Mouse (Mus musculus) cerebellum, postnatal 36 days (tissue): ENCODE results near the gene B3gnt8.

Source experiments
- DNase-seq, 2 experiments: peaks; one replicate each; pipeline ENCODE4 v3.0.0; 2021 to 2022; ENCODE audit warnings: mixed read lengths in 2 of 2

B3gnt8 gene

DNA sequence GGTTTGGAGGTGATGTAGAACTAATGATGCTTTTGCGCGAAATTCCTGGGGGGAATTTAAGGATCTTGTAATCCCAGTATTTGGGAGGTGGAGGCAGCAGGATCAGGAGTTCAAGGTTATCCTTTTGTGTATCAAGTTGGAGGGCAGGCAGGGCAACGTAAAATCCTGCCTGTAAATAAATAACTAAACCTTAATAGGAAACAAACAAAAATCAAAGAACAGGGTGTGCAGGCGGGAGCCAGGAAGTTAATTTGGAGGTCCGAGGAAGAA is 6.8 kb upstream of the B3gnt8 start:
- DNase-seq: no peak

DNA sequence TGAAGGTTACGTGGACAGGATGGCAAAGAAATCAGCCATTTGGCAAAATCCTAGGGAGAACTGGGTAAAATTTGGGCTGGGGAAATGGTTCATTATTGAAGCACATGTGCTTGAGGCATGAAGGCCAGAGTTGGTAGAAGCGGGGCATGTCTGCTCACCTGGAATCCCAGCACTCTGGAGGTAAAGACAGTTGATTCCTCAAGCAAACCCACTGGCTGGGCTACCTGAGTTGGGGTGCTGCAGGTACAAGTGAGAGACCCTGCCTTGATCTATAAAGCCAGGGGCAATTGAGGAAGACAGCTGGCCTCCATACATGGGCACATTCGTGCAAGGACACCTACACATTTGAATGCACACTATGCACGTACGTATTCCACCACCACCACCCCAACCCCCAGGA is 6.4 kb upstream of the B3gnt8 start:
- DNase-seq: no peak

DNA sequence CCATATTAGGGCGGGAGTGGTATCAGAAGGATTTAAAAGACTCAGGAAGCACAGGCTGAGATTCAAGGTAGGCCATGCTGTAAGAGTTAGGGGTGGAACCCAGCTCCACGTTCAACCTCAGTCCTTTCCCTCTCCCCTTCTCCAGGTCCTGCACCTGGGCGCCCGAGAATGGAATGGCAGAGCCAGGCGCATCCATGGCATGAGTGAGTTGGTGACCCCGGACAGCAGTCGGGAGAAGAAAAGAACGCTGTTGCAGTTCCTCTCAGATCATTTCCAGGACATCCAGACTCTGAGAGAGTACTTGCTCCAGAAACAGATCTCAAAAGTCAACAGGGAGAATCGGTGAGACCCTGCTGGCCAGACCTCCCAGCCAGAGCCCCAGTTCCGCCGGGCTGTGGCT is 5.7 kb upstream of the B3gnt8 start:
- DNase-seq: no peak

DNA sequence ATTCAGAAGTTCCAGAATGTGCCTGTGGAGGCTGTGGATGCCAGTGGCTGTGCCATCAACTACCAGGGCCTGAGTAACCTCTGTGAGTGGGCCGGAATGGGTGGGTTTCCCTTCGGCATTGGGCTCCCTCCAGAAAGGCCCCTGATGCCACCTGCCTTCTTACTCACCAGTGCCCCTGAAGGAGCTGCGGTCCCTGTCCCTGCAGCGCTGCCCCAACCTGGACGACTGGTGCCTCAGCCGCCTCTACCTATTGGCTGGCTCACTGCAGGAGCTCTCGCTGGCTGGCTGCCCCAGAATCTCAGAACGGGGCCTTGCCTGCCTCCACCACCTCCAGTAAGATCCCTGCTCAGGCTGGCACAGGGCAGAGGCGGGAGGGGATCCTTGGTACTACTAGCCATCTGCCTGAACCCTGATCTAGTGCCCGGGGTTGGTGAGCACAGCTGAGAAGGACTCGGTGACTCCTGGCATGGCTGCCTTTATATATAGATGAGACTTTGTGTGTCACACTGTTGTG is 2.5 kb upstream of the B3gnt8 start:
- peak in 1 of 2 experiments; percentile 70 for DNase-seq

DNA sequence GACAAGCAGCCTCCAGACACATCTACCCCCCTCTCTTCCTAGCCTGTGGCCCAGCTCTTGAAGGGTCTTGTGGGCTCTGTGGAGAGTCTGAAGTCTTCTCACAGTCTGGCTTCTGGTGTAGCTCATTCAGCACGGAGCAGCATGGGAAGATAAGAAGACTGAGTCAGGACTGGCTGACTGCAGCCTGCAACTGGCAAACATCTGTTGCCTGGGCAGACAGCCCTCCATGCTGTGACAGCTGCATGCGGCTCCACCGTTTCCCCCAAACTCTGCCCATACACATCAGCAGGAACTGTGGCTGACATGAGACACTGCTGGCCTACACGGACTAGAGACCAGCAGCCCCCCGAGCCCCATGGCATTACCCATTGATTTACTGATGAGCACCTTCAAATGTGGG is 1.6 kb upstream of the B3gnt8 start:
- DNase-seq: no peak

GRCm38 (mm10) chr7:25625594-25626250 is 732 bp upstream of the B3gnt8 start:
- DNase-seq: peak; percentile 54 to 59

GRCm38 (mm10) chr7:25627431-25628322 is 1.2 kb downstream of the B3gnt8 start:
- DNase-seq: no peak

- no peak for DNase-seq
Observed at GRCm38 (mm10) chr7:25628323-25628620, 1.8 kb downstream of the B3gnt8 start.

GRCm38 (mm10) chr7:25632679-25633078 is 6.2 kb downstream of the B3gnt8 start:
- no peak for DNase-seq

GRCm38 (mm10) chr7:25636373-25636772 is 9.9 kb downstream of the B3gnt8 start:
- no peak for DNase-seq

DNA sequence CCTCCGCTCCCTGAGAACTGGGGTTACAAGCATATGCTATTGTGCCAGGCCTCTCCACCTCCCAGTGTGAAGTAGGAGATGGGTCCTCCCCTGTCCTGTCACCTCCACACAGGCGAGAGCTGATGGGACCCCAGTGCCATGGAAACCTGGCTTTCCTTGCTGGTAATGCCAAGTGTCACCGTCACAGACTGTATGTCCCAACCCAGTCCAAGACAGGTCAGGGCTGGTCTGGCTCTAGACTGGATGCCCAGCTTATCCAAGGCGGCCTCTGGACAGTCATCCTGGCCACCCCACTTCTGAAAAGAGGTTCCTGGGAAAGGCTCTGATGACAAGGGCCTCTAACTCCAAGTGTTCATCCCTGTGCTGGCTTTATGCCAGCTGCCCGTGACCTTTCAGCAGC is 10.6 kb downstream of the B3gnt8 start:
- DNase-seq: no peak

DNA sequence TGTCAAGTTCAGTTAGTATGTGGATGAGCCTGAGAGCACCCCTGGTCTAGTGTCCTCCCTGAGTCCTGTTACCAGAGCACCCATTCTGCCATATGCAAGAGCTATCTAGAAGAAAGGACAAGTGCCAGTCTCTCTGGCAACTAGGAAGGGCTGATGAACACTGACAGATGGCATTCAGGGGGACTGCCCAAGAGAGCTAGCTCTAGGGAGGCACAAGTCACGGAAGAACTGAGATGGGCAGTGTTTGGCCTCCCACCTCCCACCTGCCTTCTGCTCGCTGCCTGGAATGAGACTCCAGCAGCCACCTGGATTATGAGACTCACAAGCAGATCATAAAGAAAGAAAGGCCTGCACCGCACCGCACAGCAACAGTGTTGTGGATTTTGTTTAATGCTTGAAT is 13.3 kb downstream of the B3gnt8 start:
- DNase-seq: peak; percentile 62 to 66

DNA sequence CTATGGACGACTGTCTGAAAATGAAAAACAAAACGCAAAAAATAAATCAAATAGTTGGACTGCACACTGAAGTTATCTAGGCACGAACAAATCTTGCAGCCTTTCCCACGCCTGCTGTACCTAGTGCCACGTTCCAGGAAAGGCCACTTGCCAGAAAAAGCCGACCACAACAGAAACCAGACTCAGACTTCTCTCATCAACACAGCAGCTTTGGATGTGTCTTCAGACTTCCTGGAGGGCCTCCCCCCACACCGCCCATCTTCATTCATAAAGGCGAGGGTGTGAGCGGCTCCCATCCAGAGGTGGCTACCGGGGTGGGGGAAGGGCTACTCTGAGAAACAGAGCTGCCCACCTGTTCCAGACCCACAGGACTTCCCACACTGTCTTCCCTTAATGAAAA is 17.7 kb downstream of the B3gnt8 start:
- DNase-seq: no peak

DNA sequence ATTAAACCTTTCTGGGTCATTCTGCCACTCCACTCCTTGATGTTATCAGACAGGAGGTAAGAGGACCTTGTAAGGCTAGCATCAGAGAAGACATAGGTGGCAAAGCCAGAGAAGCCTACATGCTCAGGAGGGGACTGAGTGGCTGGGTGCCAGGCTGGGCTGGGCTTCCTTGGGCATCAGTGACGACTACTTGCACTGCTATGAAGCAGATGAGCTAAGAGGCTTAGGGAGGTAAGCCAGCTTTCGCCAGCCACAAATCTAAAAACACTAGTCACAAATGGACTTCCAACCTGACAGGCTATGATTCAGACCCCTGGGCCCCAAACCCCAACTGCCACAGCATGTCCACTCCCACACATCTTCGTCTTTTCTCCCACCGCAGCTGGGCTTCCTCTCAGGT is 18.2 kb downstream of the B3gnt8 start:
- DNase-seq: no peak

DNA sequence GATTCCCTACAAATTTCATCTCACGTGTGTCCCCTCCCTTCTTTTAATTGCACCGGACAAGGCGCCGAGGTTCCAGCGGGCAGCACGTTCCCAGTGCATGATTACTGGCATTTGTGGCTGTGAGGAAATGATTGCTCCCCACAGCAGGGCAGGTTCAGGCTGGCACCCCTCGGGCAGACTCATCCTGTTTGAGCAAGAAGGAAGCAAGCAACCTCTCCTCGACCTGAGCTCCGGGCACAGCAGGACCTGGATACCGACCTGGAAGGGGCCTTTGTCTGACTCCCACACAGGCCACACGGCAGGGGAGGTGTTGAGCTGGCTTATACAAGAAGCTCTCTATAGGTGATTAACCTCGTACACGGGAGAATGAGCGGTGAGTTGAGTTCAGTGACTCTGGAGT is 18.6 kb downstream of the B3gnt8 start:
- no peak for DNase-seq

DNA sequence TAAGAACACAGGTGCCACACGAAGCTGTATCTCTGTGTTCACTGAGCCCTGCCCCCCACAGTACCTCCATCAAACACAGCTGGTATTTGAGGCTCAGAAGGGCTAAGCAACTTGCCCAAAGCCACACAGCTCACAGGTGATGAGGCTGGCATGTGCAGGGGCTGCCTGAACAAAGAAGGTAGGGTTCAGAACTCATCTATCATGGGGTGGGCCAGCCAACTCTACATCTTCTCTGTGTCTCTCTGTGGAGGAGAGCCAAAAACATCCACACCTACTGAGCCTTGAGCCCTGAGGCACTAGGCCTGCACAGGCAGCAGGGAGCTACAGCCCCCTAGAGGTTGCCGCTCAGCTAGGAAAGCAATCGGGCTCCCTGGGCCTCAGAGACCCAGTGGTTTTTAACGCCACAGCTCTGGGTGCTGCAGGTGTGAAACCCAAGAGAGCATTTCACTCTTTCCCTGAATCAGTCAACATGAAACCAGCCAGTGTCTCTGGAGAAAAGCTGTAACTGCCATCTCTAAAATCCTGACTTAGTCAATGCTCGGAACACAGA is 21.2 kb downstream of the B3gnt8 start:
- no peak for DNase-seq

DNA sequence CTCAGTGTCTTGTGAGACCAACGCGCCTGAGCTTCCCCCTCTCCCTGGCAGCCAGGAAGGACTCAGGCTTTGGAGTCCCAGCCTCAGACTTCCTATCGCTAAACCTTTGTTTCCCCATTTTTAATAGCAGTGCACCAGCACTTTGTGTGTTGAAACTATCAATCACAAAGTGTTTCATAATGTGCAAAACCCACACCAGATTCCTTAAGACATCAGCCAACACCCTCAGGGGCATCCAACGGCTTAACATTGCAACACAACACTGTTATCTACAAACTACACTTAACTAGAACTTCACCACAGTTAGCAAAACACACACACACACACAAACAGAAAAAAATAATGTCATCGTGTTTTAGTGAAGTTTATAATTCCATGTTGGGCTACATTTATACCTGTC is 23.4 kb downstream of the B3gnt8 start:
- DNase-seq: no peak

GRCm38 (mm10) chr7:25651281-25651680 is 24.8 kb downstream of the B3gnt8 start:
- DNase-seq: no peak

GRCm38 (mm10) chr7:25652244-25652759 is 25.8 kb downstream of the B3gnt8 start:
- no peak for DNase-seq

- DNase-seq: peak; percentile 69 to 72
Observed at GRCm38 (mm10) chr7:25655601-25656428, 29.4 kb downstream of the B3gnt8 start.

DNA sequence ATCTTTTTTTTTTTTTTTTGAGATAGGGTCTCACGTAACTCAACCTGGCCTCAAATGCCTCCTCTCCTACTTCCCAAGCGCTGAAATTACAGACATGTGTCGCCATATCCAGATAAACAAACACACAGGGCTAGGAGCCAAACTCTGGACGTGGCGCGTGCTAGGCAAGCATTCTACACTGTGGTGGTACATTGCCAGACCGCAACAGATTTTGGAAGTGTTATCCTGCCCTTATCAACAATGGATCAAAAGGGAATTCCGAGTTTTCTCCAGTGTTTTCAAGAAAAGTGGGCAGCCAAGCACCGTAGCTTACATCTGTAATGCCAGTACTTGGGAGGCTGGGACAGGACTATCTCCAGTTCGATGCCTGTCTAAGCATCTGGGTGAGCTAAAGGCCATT is 31.3 kb downstream of the B3gnt8 start:
- DNase-seq: no peak

- DNase-seq: peak; percentile 99 to 100
Observed at GRCm38 (mm10) chr7:25658657-25659472, 32.4 kb downstream of the B3gnt8 start, which contains the start of the genes Bckdha and Exosc5. TSS of gene Bckdha (minus strand) at chr7:25658981. TSS of gene Exosc5 (plus strand) at chr7:25659164.
